Mouse (Mus musculus) neutrophil, adult 5-6 weeks (primary cell): ENCODE results near the gene Gm20721. TPM values are rescaled to one million over a fixed set of nuclear protein-coding genes. Genes with fewer than 3 reads are reported as not detected.

Experiments used
- total RNA-seq: library from RNA; stranded (forward); fragments of 200-1000 nt; gene quantifications from 2 replicates; pipeline ENCODE4 v1.2.3, GENCODE M21; 2017

Gm20721 gene
- total RNA-seq, 1 experiment from 2014 or later = 7.9 TPM

Other genes with a start within 250 kb of the Gm20721 start
- 21.2 and 22.5 TPM in 2 replicates for gene Npepl1, start 236.4 kb downstream of the Gm20721 start, total RNA-seq
- 285 and 293 TPM in 2 replicates for gene Gnas, start 62.4 kb downstream of the Gm20721 start, total RNA-seq
- gene Nelfcd, start 69.1 kb upstream of the Gm20721 start, total RNA-seq = 41.5 and 43.4 TPM in 2 replicates
- 194 and 214 TPM in 2 replicates for gene Ctsz, start 92.3 kb upstream of the Gm20721 start, total RNA-seq
- 61.8 and 71.5 TPM in 2 replicates for gene Tubb1, start 104.0 kb upstream of the Gm20721 start, total RNA-seq
- 208 and 251 TPM in 2 replicates for gene Atp5e, start 117.4 kb upstream of the Gm20721 start, total RNA-seq
- gene Prelid3b, start 126.4 kb upstream of the Gm20721 start, total RNA-seq = 77.4 and 85.8 TPM in 2 replicates